Mouse (Mus musculus) embryonic facial prominence, embryonic 11.5 days (tissue): Measurements from ENCODE around the gene Cpd. TPM values are rescaled to one million over a fixed set of nuclear protein-coding genes. Genes with fewer than 3 reads are reported as not detected.
A peak's percentile ranks its signal among the peaks of the same experiment; 100 is the strongest.

Experiments
- ATAC-seq: fragments of 200-750 bp; cut with Nextera tagmentation; replicated peaks from 2 replicates; pipeline ENCODE4 v1.8.0; 2017; ENCODE audit warnings: low read depth; ENCODE audit not compliant: insufficient number of reproducible peaks, low FRiP score, low TSS enrichment
- DNase-seq: peaks from one replicate; pipeline ENCODE4 v3.0.0-alpha.2; 2015; ENCODE audit warnings: low spot score
- H3K27ac ChIP-seq: fragments of 300-500 bp; sonication (generic); replicated peaks from 2 replicates; pipeline ENCODE4 v1.5.1; 2014; ENCODE audit warnings: mild to moderate bottlenecking, low read depth, low read length, control low read depth
- H3K27me3 ChIP-seq: fragments of 300-500 bp; sonication (generic); 2 replicates; pipeline ENCODE4 v1.6.1; 2014; ENCODE audit warnings: mild to moderate bottlenecking, low read length, moderate library complexity, mixed read lengths; ENCODE audit not compliant: control insufficient read depth, insufficient read depth
- H3K36me3 ChIP-seq: fragments of 300-500 bp; sonication (generic); replicated peaks from 2 replicates; pipeline ENCODE4 v1.6.1; 2014; ENCODE audit warnings: low read depth, mild to moderate bottlenecking, low read length, moderate library complexity, mixed read lengths; ENCODE audit not compliant: control insufficient read depth, insufficient read depth
- H3K4me1 ChIP-seq: fragments of 300-500 bp; sonication (generic); 2 replicates; pipeline ENCODE4 v1.6.1; 2014; ENCODE audit warnings: low read length, mixed read lengths; ENCODE audit not compliant: control insufficient read depth, insufficient read depth
- H3K4me2 ChIP-seq: fragments of 300-500 bp; sonication (generic); 2 replicates; pipeline ENCODE4 v1.6.1; 2014; ENCODE audit warnings: low read depth, mild to moderate bottlenecking, control low read depth, low read length, moderate library complexity
- H3K4me3 ChIP-seq: fragments of 300-500 bp; sonication (generic); 2 replicates; pipeline ENCODE4 v1.5.1; 2014; ENCODE audit warnings: low read depth, low read length, control low read depth
- H3K9ac ChIP-seq: fragments of 300-500 bp; sonication (generic); replicated peaks from 2 replicates; pipeline ENCODE4 v1.6.1; 2014; ENCODE audit warnings: mild to moderate bottlenecking, control low read depth, low read length
- H3K9me3 ChIP-seq: fragments of 300-500 bp; sonication (generic); replicated peaks from 2 replicates; pipeline ENCODE4 v1.6.1; 2016; ENCODE audit warnings: mild to moderate bottlenecking, low read length, inconsistent platforms, mixed read lengths; ENCODE audit not compliant: control insufficient read depth
- WGBS: fragments of 180-500 bp; shearing (Covaris S2); extraction: QIAGEN DNeasy Blood & Tissue Kit; methylation state at CpG from one replicate; pipeline ENCODE4 v1.1.7; 2014; 5-methylcytosine and 5-hydroxymethylcytosine counted together
- polyA plus RNA-seq: library from polyadenylated mRNA; unstranded; fragments of >200 nt; fragmentation: Nextera tagmentation; extraction: Ambion mirVana; gene quantifications from 2 replicates; pipeline ENCODE4 v1.2.1, GENCODE M21; 2014

Gene Cpd
- polyA plus RNA-seq = 14.3 and 15.0 TPM in 2 replicates

GRCm38 (mm10) chr11:76846878-76847222 lies at the start of gene Cpd:
TSS of gene Cpd (minus strand) at chr11:76847018.
- H3K4me2 ChIP-seq = peak within 1 kb of the TSS; percentile 98
- no peaks in the 10 kb centered on the region; the same call in 1 of the 2 replicates for H3K4me1 ChIP-seq
- H3K27me3 ChIP-seq = no peaks in the 10 kb centered on the region
- ATAC-seq = peak; percentile 99
- H3K36me3 ChIP-seq = no peaks in the 10 kb centered on the region
- WGBS = under 1% methylated on average over 29 of the region's 29 CpGs
- peak within 1 kb of the TSS; percentile 94 for H3K4me3 ChIP-seq
- H3K9me3 ChIP-seq = no peaks in the 10 kb centered on the region
- H3K9ac ChIP-seq = peak within 1 kb of the TSS; percentile 88
- DNase-seq = peak; percentile 99
- peak within 1 kb of the TSS; percentile 79 for H3K27ac ChIP-seq

- ATAC-seq (no peak), DNase-seq (no peak)
- Histone ChIP-seq H3K36me3 (no peaks in the 10 kb centered on the region), H3K9me3 (no peaks in the 10 kb centered on the region), H3K4me3 (no peak overlapping the region), H3K27ac (no peak overlapping the region), H3K4me1 (peaks cover 5% of the 10 kb centered on the region; the same call in 1 of the 2 replicates), H3K9ac (no peak overlapping the region), H3K4me2 (no peak overlapping the region), H3K27me3 (no peaks in the 10 kb centered on the region)
- WGBS = 75% methylated on average over 6 of the region's 6 CpGs
Measured at GRCm38 (mm10) chr11:76896360-76896759, 49.5 kb upstream of the Cpd start.

- Histone ChIP-seq H3K9ac (no peak overlapping the region), H3K9me3 (no peaks in the 10 kb centered on the region), H3K27ac (no peak overlapping the region), H3K4me1 (peaks cover 5% of the 10 kb centered on the region; the same call in 1 of the 2 replicates), H3K27me3 (no peaks in the 10 kb centered on the region), H3K4me2 (no peak overlapping the region), H3K36me3 (no peaks in the 10 kb centered on the region), H3K4me3 (no peak overlapping the region)
- DNase-seq (peak; percentile 70), ATAC-seq (no peak)
- WGBS = 43% methylated on average over 5 of the region's 5 CpGs
Measured at GRCm38 (mm10) chr11:76894240-76894639, 47.4 kb upstream of the Cpd start.

DNA sequence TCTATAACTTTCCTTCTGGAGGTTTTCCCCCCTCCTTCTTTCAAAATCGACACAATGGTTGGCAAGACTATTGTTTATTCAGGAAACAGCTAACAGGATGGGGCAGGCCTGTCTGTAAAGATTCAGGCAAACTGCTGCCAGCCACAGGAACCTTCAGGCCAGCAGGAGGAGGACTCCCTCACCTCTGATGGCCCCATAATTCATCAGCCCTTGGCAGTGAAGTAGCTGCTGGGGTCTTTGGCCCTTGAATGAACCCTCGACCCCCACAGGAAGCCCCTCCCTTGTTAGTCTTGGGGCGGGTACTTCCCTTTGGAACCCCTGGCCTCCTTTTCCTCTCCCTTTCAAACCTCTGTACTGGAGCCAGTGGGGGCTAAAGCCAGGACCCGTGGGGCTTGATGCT lies 46.8 kb upstream of the Cpd start:
- ATAC-seq = no peak
- Histone ChIP-seq H3K36me3 (no peaks in the 10 kb centered on the region), H3K27ac (no peak overlapping the region), H3K9me3 (no peaks in the 10 kb centered on the region), H3K27me3 (no peaks in the 10 kb centered on the region), H3K4me3 (no peak overlapping the region), H3K4me1 (peaks cover 5% of the 10 kb centered on the region; the same call in 1 of the 2 replicates), H3K4me2 (no peak overlapping the region), H3K9ac (no peak overlapping the region)
- no peak for DNase-seq
- 41% methylated on average over 4 of the region's 4 CpGs for WGBS

GRCm38 (mm10) chr11:76892972-76893371 lies 46.2 kb upstream of the Cpd start:
- ATAC-seq (no peak), DNase-seq (no peak)
- whole genome bisulfite sequencing = 82% methylated on average over 3 of the region's 3 CpGs
- no peak overlapping the region for H3K27ac ChIP-seq
- no peak overlapping the region for H3K4me3 ChIP-seq
- H3K4me1 ChIP-seq = peaks cover 3% of the 10 kb centered on the region; the same call in 1 of the 2 replicates
- H3K4me2 ChIP-seq = no peak overlapping the region
- no peaks in the 10 kb centered on the region for H3K9me3 ChIP-seq
- H3K27me3 ChIP-seq = no peaks in the 10 kb centered on the region
- no peaks in the 10 kb centered on the region for H3K36me3 ChIP-seq
- H3K9ac ChIP-seq = no peak overlapping the region

DNA sequence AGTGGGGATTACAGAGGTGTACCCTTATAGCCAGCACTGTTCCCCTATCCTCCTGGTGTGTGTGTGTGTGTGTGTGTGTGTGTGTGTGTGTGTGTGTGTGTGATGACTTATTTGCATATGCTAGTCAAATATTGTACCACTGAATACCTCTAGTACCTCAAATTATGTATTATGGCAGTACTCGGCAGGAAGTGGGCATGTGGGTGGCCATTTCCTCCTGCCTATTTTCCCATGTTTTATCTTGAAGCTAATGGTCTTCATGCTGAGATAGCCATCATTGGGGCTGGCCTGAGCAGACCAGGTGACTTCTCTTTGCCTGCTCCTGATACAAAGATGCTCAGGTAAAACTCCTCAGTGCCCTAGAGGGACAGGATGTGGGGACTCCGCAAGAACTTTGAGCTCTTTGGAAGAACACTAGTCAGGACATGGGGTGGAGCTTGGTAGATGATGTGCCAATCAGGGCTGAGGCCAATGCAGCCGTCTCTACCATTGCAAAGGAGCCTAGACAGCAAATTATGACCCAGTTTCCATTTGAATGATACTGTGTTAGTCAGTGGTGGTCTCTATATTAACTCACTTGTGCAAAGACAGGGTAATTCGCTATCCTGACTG lies 45.0 kb upstream of the Cpd start:
- H3K27me3 ChIP-seq = no peaks in the 10 kb centered on the region
- H3K9me3 ChIP-seq = no peaks in the 10 kb centered on the region
- H3K27ac ChIP-seq = no peak overlapping the region
- no peak overlapping the region for H3K9ac ChIP-seq
- no peak for ATAC-seq
- peaks cover 3% of the 10 kb centered on the region; the same call in 1 of the 2 replicates for H3K4me1 ChIP-seq
- 79% methylated on average over 4 of the region's 4 CpGs for WGBS
- no peak overlapping the region for H3K4me3 ChIP-seq
- no peak for DNase-seq
- H3K36me3 ChIP-seq = no peaks in the 10 kb centered on the region
- H3K4me2 ChIP-seq = no peak overlapping the region

- no peak overlapping the region for H3K9ac ChIP-seq
- no peak overlapping the region for H3K4me3 ChIP-seq
- no peaks in the 10 kb centered on the region for H3K36me3 ChIP-seq
- 92% methylated on average over 7 of the region's 7 CpGs for WGBS
- ATAC-seq (no peak), DNase-seq (no peak)
- H3K9me3 ChIP-seq = no peaks in the 10 kb centered on the region
- H3K4me2 ChIP-seq = no peak overlapping the region
- H3K27ac ChIP-seq = no peak overlapping the region
- peaks cover 3% of the 10 kb centered on the region; the same call in 1 of the 2 replicates for H3K4me1 ChIP-seq
- H3K27me3 ChIP-seq = no peaks in the 10 kb centered on the region
Measured at GRCm38 (mm10) chr11:76891171-76891570, 44.4 kb upstream of the Cpd start.

DNA sequence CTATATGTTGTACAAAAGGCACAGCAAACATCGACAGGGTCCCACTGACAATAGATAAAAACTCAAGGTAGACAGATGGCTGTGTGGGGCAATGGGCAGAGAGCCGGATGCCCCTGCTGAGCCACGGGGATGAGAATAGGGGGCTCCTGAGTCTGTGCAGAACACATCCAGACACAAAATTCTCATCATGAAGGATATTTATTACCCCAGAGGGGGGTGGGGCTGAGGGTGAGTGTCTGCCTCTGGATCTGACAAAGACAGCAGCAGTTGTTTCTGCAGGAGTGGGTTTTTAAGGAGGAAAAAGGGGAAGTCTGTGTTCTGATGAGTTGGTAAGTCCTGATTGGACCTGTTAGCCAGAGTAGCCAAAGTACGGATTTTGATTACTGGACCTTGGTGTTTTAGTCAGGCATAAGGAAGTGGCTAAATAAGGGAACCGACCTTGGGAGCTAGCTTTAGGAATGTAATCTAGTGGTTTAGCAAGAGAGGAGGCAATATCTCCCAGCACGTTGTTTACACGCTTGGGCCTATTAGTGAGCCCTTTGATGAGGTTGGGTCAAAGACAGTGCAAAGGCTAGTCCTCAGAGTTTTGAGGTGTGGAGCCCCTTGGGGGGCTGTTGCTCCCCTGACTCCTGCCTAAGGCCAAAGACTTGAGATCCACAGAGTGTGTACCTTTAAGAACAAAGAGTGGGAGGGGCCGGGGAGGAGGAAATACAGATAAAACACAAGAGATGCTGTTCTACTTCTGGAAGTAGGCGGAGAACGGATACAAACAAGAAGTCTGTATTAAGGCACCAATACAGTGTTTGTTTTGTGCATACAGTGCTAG lies 42.7 kb upstream of the Cpd start:
- 68% methylated on average over 10 of the region's 10 CpGs for whole genome bisulfite sequencing
- DNase-seq = no peak

More for the DNA sequence above, 42.7 kb upstream of the Cpd start:
- Histone ChIP-seq H3K27ac (no peak overlapping the region), H3K9ac (no peak overlapping the region), H3K36me3 (no peaks in the 10 kb centered on the region), H3K4me3 (no peak overlapping the region), H3K9me3 (no peaks in the 10 kb centered on the region), H3K4me1 (peaks cover 3% of the 10 kb centered on the region; the same call in 1 of the 2 replicates), H3K4me2 (no peak overlapping the region), H3K27me3 (no peaks in the 10 kb centered on the region)
- ATAC-seq = no peak
